Comparison of ENCODE assay signal across 27 mouse cellular contexts in the genomic region with DNA sequence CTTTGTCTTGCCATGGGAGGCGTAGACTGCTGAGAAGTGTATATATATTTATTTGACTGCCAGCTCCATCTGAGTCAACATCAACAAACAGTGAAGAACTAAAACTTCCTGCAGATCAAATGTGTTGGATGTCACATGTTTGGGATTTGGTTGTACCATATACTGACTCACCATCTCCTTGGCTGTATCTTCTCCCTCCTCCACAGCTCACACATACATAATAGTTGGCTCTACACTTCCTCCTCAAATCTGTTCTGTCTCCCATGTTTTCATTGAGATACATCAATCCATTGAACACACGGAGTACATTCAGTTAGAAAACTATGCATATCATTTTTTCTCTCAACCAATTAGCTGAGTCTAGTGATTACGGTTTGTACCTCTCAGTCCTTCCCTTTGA. TPM values are rescaled to one million over a fixed set of nuclear protein-coding genes. Genes with fewer than 3 reads are reported as not detected.
A peak's percentile ranks its signal among the peaks of the same experiment; 100 is the strongest.
DNase-seq lines count a peak whose midpoint lies in the region; ATAC-seq and TF ChIP-seq lines count a peak whose summit lies in the region.
"Had no signal": no experiment of that assay in that cellular context is flagged by ENCODE, and none has a peak within 500 bp of the region (broad histone marks: within the 10 kb centered on the region; RNA-seq: fewer than 3 reads in every experiment).

No protein-coding gene starts in this region.

- intact Hi-C loops in left cerebral cortex, adult 2 months (cut with DNase I) = loop anchor here (1.0 kb wide), 1 partner anchor 30 kb away; the partner anchor contains the start of gene Cxxc4

- DNase-seq in frontal cortex, postnatal 25 days (ENCODE audit: low spot score in 2 of 2) = no peak
- peak; percentile 22 for DNase-seq in left cerebral cortex, adult 11 months (ENCODE audit: low spot score)
- DNase-seq in left cerebral cortex, adult 2 months (ENCODE audit: extremely low spot score in 1 of 2, low spot score in 2 of 2) = no peak
- DNase-seq in brain, adult 2 months (ENCODE audit: low read depth, low spot score) = peak; percentile 72
- DNase-seq in embryo, embryonic 11 days = no peak
- DNase-seq: adrenal gland, adult 2 months; adrenal gland, postnatal 14 days; B cell, adult 2 months; cerebellum, adult 11-12 months; cerebellum, adult 8-10 months; cerebellum, postnatal 10 days; cerebellum, postnatal 36 days; gastrocnemius, adult 2 months; gastrocnemius, postnatal 14 days; heart, adult 11 months; heart, postnatal 10 days; heart, postnatal 36 days had no signal

- TF ChIP-seq CTCF in left cerebral cortex, adult 2 months (IDR thresholded peaks at IDR 0.05) = no peak

- peak; percentile 99 for ATAC-seq in frontal cortex, adult (ENCODE audit: low TSS enrichment)
- ATAC-seq: forebrain, embryonic 13.5 days; forebrain, embryonic 16.5 days; hindbrain, embryonic 16.5 days; intestine, embryonic 15.5 days had no signal

- no peak overlapping the region for H3K27ac ChIP-seq in left cerebral cortex, adult 2 months
- H3K27ac ChIP-seq: forebrain, embryonic 10.5 days; forebrain, embryonic 13.5 days; gastrocnemius, adult 2 months; heart, embryonic 15.5 days; hindbrain, embryonic 10.5 days; hindbrain, embryonic 13.5 days; intestine, embryonic 15.5 days had no signal

- no peak overlapping the region for H3K4me3 ChIP-seq in left cerebral cortex, adult 2 months
- H3K4me3 ChIP-seq: forebrain, embryonic 10.5 days; forebrain, embryonic 13.5 days; gastrocnemius, adult 2 months; heart, embryonic 15.5 days; hindbrain, embryonic 10.5 days; hindbrain, embryonic 13.5 days; intestine, embryonic 15.5 days had no signal

RNA-seq across cellular contexts. Expression of gene Cxxc4, which starts 29.7 kb away (rescaled TPM):
- total RNA-seq in left cerebral cortex, adult 2 months (2021) = 10 to 100 TPM; 22.6 to 24.5 TPM
- total RNA-seq: MEL had no signal

Comparison
In these comparisons a context has a peak if more than half of its experiments do, and no peak if none do; other contexts are left out.
1. DNase-seq: peak in left cerebral cortex, adult 11 months (single experiment) and brain, adult 2 months (single experiment); none in frontal cortex, postnatal 25 days (0 of 2), left cerebral cortex, adult 2 months (0 of 2) and embryo, embryonic 11 days (single experiment).